Mouse (Mus musculus): ENCODE data around the gene Ntn4.

GRCm38 (mm10) chr10:93749267-93750192, 109.0 kb downstream of the Ntn4 start:
- TF ChIP-seq CTCF (IDR thresholded peaks at IDR 0.05) (0 out of 2 replicates have a peak, but pooled peaks have one; percentile 2), POLR2A (IDR thresholded peaks at IDR 0.05; ENCODE audit: insufficient read depth, low read depth, low read length) (no peak)
